Mouse (Mus musculus) hindbrain, embryonic 13.5 days (tissue): ENCODE data around the gene Omp. TPM values are rescaled to one million over a fixed set of nuclear protein-coding genes. Genes with fewer than 3 reads are reported as not detected.

Experiments used
- ATAC-seq: fragments of 200-750 bp; cut with Nextera tagmentation; 2 replicates; pipeline ENCODE4 v1.8.0; 2017; ENCODE audit warnings: moderate TSS enrichment; ENCODE audit not compliant: low FRiP score
- H3K27ac ChIP-seq: fragments of 300-500 bp; sonication (generic); 2 replicates; pipeline ENCODE4 v1.5.1; 2015; ENCODE audit warnings: inconsistent platforms, mild to moderate bottlenecking, moderate library complexity
- H3K27me3 ChIP-seq: fragments of 300-500 bp; sonication (generic); 2 replicates; pipeline ENCODE4 v1.6.1; 2015; ENCODE audit warnings: mild to moderate bottlenecking, inconsistent platforms
- H3K36me3 ChIP-seq: fragments of 300-500 bp; sonication (generic); 2 replicates; pipeline ENCODE4 v1.6.1; 2015; ENCODE audit warnings: mild to moderate bottlenecking, inconsistent platforms
- H3K4me1 ChIP-seq: fragments of 300-500 bp; sonication (generic); replicated peaks from 2 replicates; pipeline ENCODE4 v1.6.1; 2015; ENCODE audit warnings: inconsistent platforms
- H3K4me2 ChIP-seq: fragments of 300-500 bp; sonication (generic); 2 replicates; pipeline ENCODE4 v1.6.1; 2015; ENCODE audit warnings: inconsistent platforms, mild to moderate bottlenecking, moderate library complexity
- H3K4me3 ChIP-seq: fragments of 300-500 bp; sonication (generic); 2 replicates; pipeline ENCODE4 v1.5.1; 2015; ENCODE audit warnings: mild to moderate bottlenecking, inconsistent platforms
- H3K9ac ChIP-seq: fragments of 300-500 bp; sonication (generic); 2 replicates; pipeline ENCODE4 v1.6.1; 2015; ENCODE audit warnings: mild to moderate bottlenecking, inconsistent platforms
- H3K9me3 ChIP-seq: fragments of 300-500 bp; sonication (generic); 2 replicates; pipeline ENCODE4 v1.6.1; 2016; ENCODE audit warnings: inconsistent platforms
- WGBS: fragments of 180-500 bp; shearing (Covaris S2); methylation state at CpG from one replicate; pipeline ENCODE4 v1.1.7; 2015; 5-methylcytosine and 5-hydroxymethylcytosine counted together
- polyA plus RNA-seq: library from polyadenylated mRNA; unstranded; fragments of >200 nt; fragmentation: Nextera tagmentation; extraction: Ambion mirVana; gene quantifications from 2 replicates; pipeline ENCODE4 v1.2.1, GENCODE M21; 2015

Gene Omp
- polyA plus RNA-seq, 1 experiment from 2014 or later: 0.30 TPM

DNA sequence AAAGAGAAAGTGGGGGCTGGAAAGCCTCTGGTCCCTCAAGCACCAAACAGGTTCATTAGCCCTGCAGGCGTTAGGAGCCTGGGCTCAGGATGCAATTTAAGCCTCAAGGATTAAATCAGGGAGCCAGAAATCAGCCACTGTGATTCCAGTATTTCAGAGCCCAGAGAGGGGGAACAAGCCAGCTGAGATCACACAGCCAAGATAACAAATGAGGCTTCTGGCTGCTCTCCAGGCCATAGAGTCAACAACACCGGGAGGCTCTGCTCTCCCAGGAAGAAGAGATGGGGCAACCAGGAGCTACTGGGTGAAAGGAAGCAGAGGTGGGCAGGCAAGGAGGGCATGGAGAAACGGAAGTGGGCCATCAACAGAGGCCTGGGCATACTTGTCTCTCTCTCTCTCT lies 18.4 kb upstream of the Omp start:
- H3K4me3 ChIP-seq: no peak overlapping the region

DNA sequence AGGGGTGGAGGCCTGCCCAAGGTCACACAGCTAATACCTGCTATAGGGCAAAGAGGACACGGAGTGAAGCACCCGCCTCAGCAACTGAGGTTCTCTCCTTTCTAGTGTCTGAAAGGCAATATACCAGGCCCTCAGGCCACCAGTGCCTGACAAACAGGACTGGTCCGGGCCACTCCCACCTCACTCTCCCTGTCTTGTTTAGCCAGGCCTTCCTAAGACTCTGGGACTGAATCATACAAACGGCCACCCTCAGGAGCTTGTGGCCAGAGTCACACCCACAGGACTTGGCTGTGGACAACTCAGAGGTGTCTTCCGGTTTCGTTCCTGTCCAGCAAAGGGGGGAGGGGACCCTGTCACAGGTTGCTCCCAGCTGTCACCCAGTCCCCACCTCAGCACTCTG lies 16.9 kb upstream of the Omp start:
- Histone ChIP-seq H3K36me3 (peaks cover 6% of the 10 kb centered on the region; the same call in 1 of the 2 replicates), H3K4me1 (peaks cover 48% of the 10 kb centered on the region), H3K4me2 (no peak overlapping the region), H3K27me3 (0 out of 2 replicates have a peak, but pooled peaks cover 2% of the 10 kb centered on the region), H3K9me3 (no peaks in the 10 kb centered on the region), H3K27ac (no peak overlapping the region), H3K9ac (no peak overlapping the region), H3K4me3 (no peak overlapping the region)
- WGBS: 79% methylated on average over 6 of the region's 6 CpGs
- ATAC-seq: no peak

More for the DNA sequence above, 18.4 kb upstream of the Omp start:
- WGBS: 47% methylated on average over 3 of the region's 3 CpGs
- 0 out of 2 replicates have a peak, but pooled peaks cover 2% of the 10 kb centered on the region for H3K27me3 ChIP-seq
- H3K9ac ChIP-seq: no peak overlapping the region
- H3K36me3 ChIP-seq: peaks cover 6% of the 10 kb centered on the region; the same call in 1 of the 2 replicates
- no peak overlapping the region for H3K4me2 ChIP-seq
- no peaks in the 10 kb centered on the region for H3K9me3 ChIP-seq
- H3K4me1 ChIP-seq: peaks cover 33% of the 10 kb centered on the region
- H3K27ac ChIP-seq: no peak overlapping the region
- ATAC-seq: no peak

DNA sequence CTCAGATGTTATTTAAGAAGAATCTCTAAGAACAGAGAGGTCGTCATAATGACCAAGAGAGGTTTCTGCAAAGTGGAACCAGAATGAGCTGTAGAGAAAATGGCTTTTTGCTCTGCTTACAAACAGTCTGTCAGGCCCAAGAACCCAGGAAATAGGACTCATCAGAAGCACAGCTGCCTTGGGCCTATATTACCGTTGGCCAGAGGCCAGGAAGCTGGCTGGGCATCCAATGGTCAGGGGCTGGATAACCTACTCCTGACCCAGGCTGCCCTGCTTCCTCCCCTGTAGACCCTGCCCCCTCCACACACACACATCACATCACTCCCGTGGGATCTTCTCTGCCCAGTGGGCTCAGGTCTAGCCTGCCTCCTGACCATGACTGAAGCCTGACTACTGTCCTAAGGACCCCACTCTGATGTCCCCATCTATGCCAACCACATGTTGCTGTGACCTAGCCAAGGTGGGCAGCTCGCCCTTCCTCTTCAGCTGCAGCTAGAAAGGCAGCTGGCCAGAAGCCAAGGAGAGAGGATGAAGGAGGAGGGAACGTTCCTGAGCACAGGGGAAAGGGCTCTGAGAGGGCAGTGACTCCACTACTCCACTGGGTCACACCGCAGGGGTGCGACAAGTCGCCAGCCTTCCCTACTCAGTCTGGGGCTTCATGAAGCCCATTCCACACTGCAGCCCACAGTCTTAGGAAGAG lies 14.9 kb upstream of the Omp start:
- no peaks in the 10 kb centered on the region for H3K9me3 ChIP-seq
- 0 out of 2 replicates have a peak, but pooled peaks cover 2% of the 10 kb centered on the region for H3K27me3 ChIP-seq
- peaks cover 6% of the 10 kb centered on the region; the same call in 1 of the 2 replicates for H3K36me3 ChIP-seq
- H3K9ac ChIP-seq: no peak overlapping the region
- H3K4me3 ChIP-seq: no peak overlapping the region
- WGBS: 53% methylated on average over 8 of the region's 8 CpGs
- H3K27ac ChIP-seq: 0 out of 2 replicates have a peak overlapping the region, but pooled peaks have one; percentile 12
- ATAC-seq: no peak
- no peak overlapping the region for H3K4me2 ChIP-seq
- peaks cover 62% of the 10 kb centered on the region for H3K4me1 ChIP-seq

DNA sequence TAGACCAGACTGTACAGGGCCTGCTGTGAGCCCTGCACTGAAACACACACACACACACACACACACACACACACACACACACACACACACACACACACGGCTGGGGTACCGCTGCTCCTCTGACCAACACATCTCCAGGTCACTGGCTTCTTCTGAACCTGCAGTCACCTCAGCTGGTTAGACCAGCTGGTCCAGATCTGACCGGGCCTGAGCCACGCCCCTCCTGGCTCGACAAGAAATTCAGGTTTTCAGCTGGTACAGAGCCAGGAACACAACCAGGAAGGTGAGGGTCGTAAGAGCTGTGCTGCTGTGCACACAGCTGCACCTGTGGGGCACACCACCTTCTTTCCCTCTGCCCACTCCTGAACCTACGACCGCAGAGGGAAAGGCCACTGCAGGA lies 13.2 kb upstream of the Omp start:
- no peak overlapping the region for H3K27ac ChIP-seq
- peaks cover 53% of the 10 kb centered on the region for H3K4me1 ChIP-seq
- H3K36me3 ChIP-seq: peaks cover 6% of the 10 kb centered on the region; the same call in 1 of the 2 replicates
- no peak overlapping the region for H3K9ac ChIP-seq
- no peak overlapping the region for H3K4me2 ChIP-seq
- ATAC-seq: no peak
- no peaks in the 10 kb centered on the region for H3K9me3 ChIP-seq
- WGBS: 57% methylated on average over 8 of the region's 8 CpGs
- 0 out of 2 replicates have a peak, but pooled peaks cover 2% of the 10 kb centered on the region for H3K27me3 ChIP-seq
- no peak overlapping the region for H3K4me3 ChIP-seq

DNA sequence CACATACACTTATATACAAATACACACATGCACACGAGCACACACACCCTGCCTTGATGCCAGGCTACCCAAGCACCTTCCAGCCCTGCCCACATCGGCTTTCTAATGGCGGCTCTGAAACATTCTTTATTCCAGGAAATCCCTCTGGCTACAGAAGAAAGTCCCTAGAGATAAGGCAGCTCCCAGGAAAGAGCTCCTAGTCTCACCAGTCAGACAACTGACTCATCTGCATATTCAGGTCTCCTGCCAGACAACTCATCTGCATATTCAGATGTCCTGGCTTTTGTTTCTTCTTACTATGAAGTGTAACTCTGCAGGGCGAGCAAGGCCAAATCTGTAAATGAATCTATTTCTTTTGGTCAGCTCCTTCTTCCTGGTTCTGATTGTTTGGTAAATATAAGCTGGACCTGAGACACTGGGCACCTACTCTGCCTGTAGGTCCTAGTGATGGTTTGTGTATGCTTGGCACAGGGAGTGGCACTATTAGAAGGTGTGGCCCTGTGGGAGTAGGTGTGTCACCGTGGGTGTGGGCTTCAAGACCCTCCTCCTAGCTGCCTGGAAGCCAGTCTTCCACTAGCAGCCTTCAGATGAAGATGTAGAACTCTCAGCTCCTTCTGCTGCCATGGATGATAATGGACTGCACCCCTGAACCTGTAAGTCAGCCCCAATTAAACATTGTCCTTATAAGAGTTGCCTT lies 12.5 kb upstream of the Omp start:
- Histone ChIP-seq H3K9ac (no peak overlapping the region), H3K9me3 (no peaks in the 10 kb centered on the region), H3K4me1 (peaks cover 55% of the 10 kb centered on the region), H3K4me3 (no peak overlapping the region), H3K27me3 (0 out of 2 replicates have a peak, but pooled peaks cover 5% of the 10 kb centered on the region), H3K36me3 (peaks cover 6% of the 10 kb centered on the region; the same call in 1 of the 2 replicates), H3K27ac (peak overlapping the region; percentile 60), H3K4me2 (no peak overlapping the region)
- 45% methylated on average over 5 of the region's 5 CpGs for WGBS
- no peak for ATAC-seq

DNA sequence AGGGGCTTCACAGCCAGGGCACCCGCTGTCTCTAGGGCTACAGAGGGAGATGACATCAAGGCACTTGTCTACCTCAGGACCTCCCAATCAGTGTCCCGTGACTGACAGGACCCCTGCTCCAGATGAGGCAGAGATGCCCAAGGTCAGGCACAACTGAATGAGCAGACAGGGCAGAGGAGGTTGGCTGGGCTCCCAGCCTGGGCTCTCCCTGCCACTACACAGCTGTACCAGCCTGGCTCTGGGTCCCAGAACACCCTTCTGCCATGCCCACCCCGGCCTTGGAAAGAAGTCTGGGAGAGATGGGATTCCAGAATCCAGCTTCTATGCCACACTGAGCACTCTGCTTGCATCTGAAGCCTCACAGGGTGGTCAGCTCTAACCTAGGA lies 11.0 kb upstream of the Omp start:
- Histone ChIP-seq H3K4me3 (no peak overlapping the region), H3K4me1 (peaks cover 62% of the 10 kb centered on the region), H3K27me3 (0 out of 2 replicates have a peak, but pooled peaks cover 4% of the 10 kb centered on the region), H3K9me3 (no peaks in the 10 kb centered on the region), H3K36me3 (peaks cover 6% of the 10 kb centered on the region; the same call in 1 of the 2 replicates), H3K9ac (0 out of 2 replicates have a peak overlapping the region, but pooled peaks have one; percentile 5), H3K27ac (no peak overlapping the region), H3K4me2 (no peak overlapping the region)
- ATAC-seq: no peak; the same call in 1 of the 2 replicates
- 47% methylated on average over 3 of the region's 3 CpGs for WGBS

DNA sequence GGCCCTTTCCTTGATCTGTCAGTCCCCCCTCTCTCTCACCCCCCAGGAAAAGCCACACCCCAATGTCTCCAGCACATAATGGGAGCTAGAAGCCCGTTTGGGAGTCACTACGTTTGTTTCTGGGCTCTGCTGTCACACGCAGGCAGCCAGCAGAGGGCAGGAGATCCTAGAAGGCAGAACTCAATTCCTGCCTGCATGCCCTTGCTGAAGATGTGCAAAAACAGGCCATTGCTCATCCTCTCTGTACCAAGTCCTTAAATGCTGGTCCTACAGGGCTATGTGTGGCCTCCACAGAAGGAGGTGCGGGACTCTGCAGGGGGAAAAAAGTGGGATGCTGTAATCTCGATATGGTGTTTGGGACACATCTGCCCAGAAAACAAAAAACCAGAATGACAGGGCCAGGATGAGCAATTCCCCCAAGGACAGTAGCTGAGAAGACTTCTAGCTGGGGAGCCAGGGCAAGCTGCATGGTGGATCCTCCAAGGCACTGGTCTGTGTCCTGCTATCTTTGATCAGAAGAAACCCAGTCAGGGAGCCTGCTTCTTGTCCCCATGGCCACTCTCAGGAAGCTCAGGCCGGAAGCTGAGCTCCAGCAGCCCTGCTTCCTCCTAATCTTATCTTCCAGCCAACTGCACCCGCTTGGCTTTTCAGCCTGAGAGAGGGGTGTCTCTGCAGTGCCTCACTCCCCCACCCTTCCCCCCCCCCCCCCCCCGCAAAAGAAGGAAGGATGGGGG lies 10.4 kb upstream of the Omp start:
- H3K27me3 ChIP-seq: 0 out of 2 replicates have a peak, but pooled peaks cover 4% of the 10 kb centered on the region
- H3K9ac ChIP-seq: peak overlapping the region; percentile 6; the same call in 1 of the 2 replicates
- no peak overlapping the region for H3K4me3 ChIP-seq
- H3K9me3 ChIP-seq: no peaks in the 10 kb centered on the region
- peak; percentile 26; the same call in 1 of the 2 replicates for ATAC-seq
- H3K4me1 ChIP-seq: peaks cover 60% of the 10 kb centered on the region
- 38% methylated on average over 7 of the region's 8 CpGs for WGBS
- no peak overlapping the region for H3K4me2 ChIP-seq
- 0 out of 2 replicates have a peak, but pooled peaks cover 3% of the 10 kb centered on the region for H3K36me3 ChIP-seq
- peak overlapping the region; percentile 26; the same call in 1 of the 2 replicates for H3K27ac ChIP-seq

DNA sequence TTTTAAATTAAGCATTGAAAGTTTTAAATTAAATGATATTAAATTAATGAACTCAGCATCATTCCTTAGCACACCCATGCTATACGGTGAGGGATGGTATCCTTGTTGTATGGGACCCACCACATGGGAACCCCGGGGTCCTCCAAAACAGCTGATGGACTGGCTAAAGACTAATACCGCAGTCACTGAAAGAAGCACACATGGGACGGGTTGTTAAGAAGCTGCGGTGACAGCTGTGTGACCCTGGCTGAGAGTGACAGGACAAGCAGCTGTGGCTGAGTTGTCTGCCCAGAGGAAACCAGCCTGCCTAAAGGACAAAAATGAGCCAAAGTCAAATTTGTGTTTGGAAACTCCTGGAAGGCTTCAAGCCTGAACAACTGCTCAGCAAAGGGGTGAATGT lies 8.6 kb upstream of the Omp start:
- Histone ChIP-seq H3K27me3 (0 out of 2 replicates have a peak, but pooled peaks cover 4% of the 10 kb centered on the region), H3K4me2 (no peak overlapping the region), H3K4me1 (peaks cover 61% of the 10 kb centered on the region), H3K4me3 (no peak overlapping the region), H3K36me3 (no peaks in the 10 kb centered on the region), H3K27ac (no peak overlapping the region), H3K9ac (no peak overlapping the region), H3K9me3 (no peaks in the 10 kb centered on the region)
- WGBS: 66% methylated on average over 5 of the region's 5 CpGs
- ATAC-seq: no peak

DNA sequence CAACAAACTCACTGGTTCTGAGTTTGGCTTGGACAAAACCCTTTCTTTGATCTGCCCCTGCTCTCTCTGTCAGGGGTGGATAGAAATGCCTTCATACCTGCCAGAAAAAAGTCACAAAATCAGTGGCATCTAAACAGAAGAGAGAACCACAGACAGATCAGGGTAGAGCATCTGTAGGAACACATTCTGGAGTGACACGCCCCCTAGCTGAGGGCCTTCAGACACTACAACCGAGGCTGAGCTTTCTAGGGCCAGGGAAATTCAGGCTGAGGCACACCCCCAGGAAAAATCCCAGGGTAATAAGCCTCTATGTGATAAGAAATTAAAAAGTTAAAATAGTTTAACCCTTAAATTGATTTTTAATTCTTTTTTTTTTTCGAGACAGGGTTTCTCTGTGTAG lies 8.0 kb upstream of the Omp start:
- no peak overlapping the region for H3K9ac ChIP-seq
- peaks cover 56% of the 10 kb centered on the region for H3K4me1 ChIP-seq
- H3K4me3 ChIP-seq: no peak overlapping the region
- H3K9me3 ChIP-seq: no peaks in the 10 kb centered on the region
- H3K36me3 ChIP-seq: no peaks in the 10 kb centered on the region
- WGBS: 37% methylated on average over 3 of the region's 3 CpGs
- no peak overlapping the region for H3K4me2 ChIP-seq
- no peak for ATAC-seq
- H3K27ac ChIP-seq: no peak overlapping the region
- H3K27me3 ChIP-seq: 0 out of 2 replicates have a peak, but pooled peaks cover 4% of the 10 kb centered on the region

DNA sequence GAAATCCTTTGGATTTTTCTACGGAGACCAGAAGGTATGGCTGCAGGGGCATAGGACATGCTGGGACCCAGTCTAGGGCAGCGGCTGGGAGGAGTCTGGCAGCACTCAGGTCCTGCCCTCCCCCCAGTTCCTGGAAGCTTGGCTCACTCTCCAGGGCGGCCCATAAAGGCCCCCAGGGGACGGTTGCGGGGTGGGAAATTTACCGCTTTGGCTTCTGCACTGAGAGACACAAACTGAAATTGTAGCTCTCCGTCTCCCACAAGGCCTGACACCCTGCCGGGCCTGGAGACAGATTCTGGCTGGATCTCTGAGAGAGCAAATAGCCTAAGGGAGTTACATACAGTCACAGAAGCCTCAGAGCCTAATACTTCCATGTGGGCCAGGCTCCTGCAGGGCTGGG lies 7.1 kb upstream of the Omp start:
- no peak overlapping the region for H3K27ac ChIP-seq
- 0 out of 2 replicates have a peak, but pooled peaks cover 3% of the 10 kb centered on the region for H3K36me3 ChIP-seq
- 0 out of 2 replicates have a peak, but pooled peaks cover 4% of the 10 kb centered on the region for H3K27me3 ChIP-seq
- ATAC-seq: no peak
- no peak overlapping the region for H3K4me2 ChIP-seq
- peaks cover 52% of the 10 kb centered on the region for H3K4me1 ChIP-seq
- no peak overlapping the region for H3K9ac ChIP-seq
- WGBS: 57% methylated on average over 8 of the region's 8 CpGs
- H3K9me3 ChIP-seq: no peaks in the 10 kb centered on the region
- no peak overlapping the region for H3K4me3 ChIP-seq

DNA sequence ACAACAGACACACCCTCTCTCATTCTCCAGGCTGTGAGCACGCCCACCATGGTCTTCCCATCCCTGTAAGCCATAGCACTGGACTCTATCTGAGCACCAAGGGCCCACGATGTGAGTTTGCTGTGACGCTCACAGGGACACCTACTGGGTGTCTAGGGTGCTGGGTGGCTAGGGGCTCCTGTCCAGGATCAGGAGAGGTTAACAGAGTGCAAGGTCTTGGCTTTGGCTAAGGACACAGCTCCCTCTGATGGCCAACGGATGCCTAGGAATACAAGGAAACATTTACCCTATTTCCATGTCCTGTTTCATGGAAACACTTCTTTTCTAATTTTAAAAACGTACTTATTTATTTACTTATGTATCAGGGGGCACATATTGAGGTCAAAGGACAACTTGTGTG lies 5.2 kb upstream of the Omp start:
- Histone ChIP-seq H3K27ac (no peak overlapping the region), H3K27me3 (0 out of 2 replicates have a peak, but pooled peaks cover 4% of the 10 kb centered on the region), H3K4me1 (peaks cover 38% of the 10 kb centered on the region), H3K4me2 (no peak overlapping the region), H3K4me3 (no peak overlapping the region), H3K9me3 (no peaks in the 10 kb centered on the region), H3K36me3 (0 out of 2 replicates have a peak, but pooled peaks cover 3% of the 10 kb centered on the region), H3K9ac (0 out of 2 replicates have a peak overlapping the region, but pooled peaks have one; percentile 19)
- no peak for ATAC-seq
- 49% methylated on average over 5 of the region's 5 CpGs for WGBS
